Mouse (Mus musculus): ENCODE measurements around the gene Tarsl2. TPM values are rescaled to one million over a fixed set of nuclear protein-coding genes. Genes with fewer than 3 reads are reported as not detected.

Tarsl2 gene
- total and polyA plus RNA-seq, 3 experiments: 3.3 to 4.2 (median 4.0) TPM

- Histone ChIP-seq H3K4me2 (ENCODE audit: insufficient read depth, low read depth, poor library complexity, severe bottlenecking) (no peak overlapping the region), H3K27ac (ENCODE audit: insufficient read depth, low read depth) (no peak overlapping the region), H3K4me3 (replicated peaks in 1 of 3; ENCODE audit: low read depth in 2 of 3, low read length in 2 of 3, poor library complexity in 1 of 3) (no peak overlapping the region), H3K36me3 (replicated peaks in 1 of 2; ENCODE audit: control insufficient read depth in 1 of 2, insufficient read depth in 1 of 2, low read length in 1 of 2) (no peaks in the 10 kb centered on the region), H3K79me2 (replicated peaks; ENCODE audit: control insufficient read depth, extremely low read depth, insufficient read depth, poor library complexity, severe bottlenecking) (no peaks in the 10 kb centered on the region), H3K4me1 (ENCODE audit: control insufficient read depth in 1 of 2, insufficient read depth in 2 of 2) (peaks cover 2 to 8% of the 10 kb centered on the region in 2 experiments; a peak in 2 of 4 replicates), H3K9me3 (replicated peaks; ENCODE audit: low read length) (no peaks in the 10 kb centered on the region), H3K9ac (ENCODE audit: insufficient read depth, low read depth) (no peak overlapping the region), H3K27me3 (replicated peaks) (peaks cover 40% of the 10 kb centered on the region)
- TF ChIP-seq ZNF384 (IDR thresholded peaks at IDR 0.05; ENCODE audit: low read depth, low read length) (no peak), TCF12 (IDR thresholded peaks at IDR 0.05; ENCODE audit: low read depth, low read length) (no peak), SIN3A (IDR thresholded peaks at IDR 0.05; ENCODE audit: low read length) (no peak), HCFC1 (IDR thresholded peaks at IDR 0.05; ENCODE audit: low read depth, low read length) (no peak), CHD1 (IDR thresholded peaks at IDR 0.05; ENCODE audit: low read depth, low read length) (no peak), USF2 (conservative IDR thresholded peaks at IDR 0.05; ENCODE audit: low read depth, low read length) (no peak), PAX5 (IDR thresholded peaks at IDR 0.05; ENCODE audit: low read length) (no peak), E2F4 (IDR thresholded peaks at IDR 0.05; ENCODE audit: insufficient replicate concordance, low read depth, low read length) (no peak), POLR2A (IDR thresholded peaks at IDR 0.05; ENCODE audit: low read depth, low read length) (no peak), ZMIZ1 (IDR thresholded peaks at IDR 0.05; ENCODE audit: low read depth, low read length) (no peak), ELF1 (IDR thresholded peaks at IDR 0.05; ENCODE audit: low read depth, low read length) (no peak), MAZ (IDR thresholded peaks at IDR 0.05; ENCODE audit: low read depth, low read length) (no peak)
- no peak for DNase-seq (ENCODE audit: extremely low read depth)
- dilution Hi-C loops (cut with MboI; ENCODE audit: extremely low pct_ligation_motif_present, extremely low pct_unique_long_range_greater_than_20kb, low sequenced_read_pairs): no loop called here
- in situ Hi-C loops (cut with MboI; ENCODE audit: low pct_ligation_motif_present, low pct_unique_long_range_greater_than_20kb, low sequenced_read_pairs): no loop called here
Measured at GRCm38 (mm10) chr7:65640672-65641071, 4.0 kb upstream of the Tarsl2 start.

GRCm38 (mm10) chr7:65642371-65643304 lies 2.1 kb upstream of the Tarsl2 start:
- peaks cover 4 to 8% of the 10 kb centered on the region in 2 experiments; a peak in 3 of 4 replicates for H3K4me1 ChIP-seq (ENCODE audit: control insufficient read depth in 1 of 2, insufficient read depth in 2 of 2)
- in situ Hi-C loops (cut with MboI; ENCODE audit: low pct_ligation_motif_present, low pct_unique_long_range_greater_than_20kb, low sequenced_read_pairs) (no loop called here), dilution Hi-C loops (cut with MboI; ENCODE audit: extremely low pct_ligation_motif_present, extremely low pct_unique_long_range_greater_than_20kb, low sequenced_read_pairs) (no loop called here)
- no peak for DNase-seq (ENCODE audit: extremely low read depth)
- H3K9me3 ChIP-seq (replicated peaks; ENCODE audit: low read length): no peaks in the 10 kb centered on the region
- no peak for TF ChIP-seq MAX (IDR thresholded peaks at IDR 0.05; ENCODE audit: low read length)
- no peak for TF ChIP-seq NELFE (IDR thresholded peaks at IDR 0.05; ENCODE audit: low read depth, low read length)
- TF ChIP-seq MAFK (IDR thresholded peaks at IDR 0.05; ENCODE audit: insufficient replicate concordance, low read length): no peak
- TF ChIP-seq RAD21 (IDR thresholded peaks at IDR 0.05; ENCODE audit: low read depth, low read length): peak; percentile 16
- TF ChIP-seq POLR2A (IDR thresholded peaks at IDR 0.05; ENCODE audit: low read depth, low read length): no peak
- TF ChIP-seq MEF2A (IDR thresholded peaks at IDR 0.05; ENCODE audit: borderline replicate concordance, low read depth, low read length): no peak
- no peak for TF ChIP-seq POLR2AphosphoS2 (IDR thresholded peaks at IDR 0.05; ENCODE audit: low read depth, low read length)
- TF ChIP-seq CTCF (conservative IDR thresholded peaks at IDR 0.05 in 1 of 2, IDR thresholded peaks at IDR 0.05 in 1 of 2; ENCODE audit: low read depth in 2 of 2, low read length in 2 of 2): peak; percentile 6 to 54; a peak in 2 of 4 replicates
- no peak for TF ChIP-seq BHLHE40 (IDR thresholded peaks at IDR 0.05; ENCODE audit: low read depth, low read length)
- no peak for TF ChIP-seq MYC (IDR thresholded peaks at IDR 0.05; ENCODE audit: low read depth, low read length)
- TF ChIP-seq JUN (IDR thresholded peaks at IDR 0.05; ENCODE audit: insufficient read depth, low read depth, low read length): no peak
- TF ChIP-seq CHD2 (IDR thresholded peaks at IDR 0.05; ENCODE audit: low read length): no peak
- no peak for TF ChIP-seq MAZ (IDR thresholded peaks at IDR 0.05; ENCODE audit: low read depth, low read length)
- peak; percentile 19; the same call in 1 of the 2 replicates for TF ChIP-seq SMC3 (IDR thresholded peaks at IDR 0.05; ENCODE audit: low read depth, low read length)
- H3K79me2 ChIP-seq (replicated peaks; ENCODE audit: control insufficient read depth, extremely low read depth, insufficient read depth, poor library complexity, severe bottlenecking): no peaks in the 10 kb centered on the region
- no peak overlapping the region for H3K27ac ChIP-seq (ENCODE audit: insufficient read depth, low read depth)
- no peak overlapping the region for H3K4me3 ChIP-seq (replicated peaks in 1 of 3; ENCODE audit: low read depth in 2 of 3, low read length in 2 of 3, poor library complexity in 1 of 3)
- H3K9ac ChIP-seq (ENCODE audit: insufficient read depth, low read depth): no peak overlapping the region
- peaks cover 34% of the 10 kb centered on the region for H3K27me3 ChIP-seq (replicated peaks)
- no peak overlapping the region for H3K4me2 ChIP-seq (ENCODE audit: insufficient read depth, low read depth, poor library complexity, severe bottlenecking)
- H3K36me3 ChIP-seq (replicated peaks in 1 of 2; ENCODE audit: control insufficient read depth in 1 of 2, insufficient read depth in 1 of 2, low read length in 1 of 2): no peaks in the 10 kb centered on the region

All from CH12.LX (cell line).